Mouse (Mus musculus) forebrain, embryonic 11.5 days (tissue): ENCODE results near the gene Cyp46a1. TPM values are rescaled to one million over a fixed set of nuclear protein-coding genes. Genes with fewer than 3 reads are reported as not detected.

Source experiments
- ATAC-seq: fragments of 200-750 bp; cut with Nextera tagmentation; replicated peaks from 2 replicates; pipeline ENCODE4 v1.8.0; 2017; ENCODE audit warnings: moderate TSS enrichment; ENCODE audit not compliant: low FRiP score
- DNase-seq: peaks from one replicate; pipeline ENCODE4 v3.0.0-alpha.2; 2017; ENCODE audit warnings: low spot score
- H3K27ac ChIP-seq: fragments of 300-500 bp; sonication (generic); 2 replicates; pipeline ENCODE4 v1.5.1; 2014; ENCODE audit warnings: low read depth, low read length
- H3K27me3 ChIP-seq: fragments of 300-500 bp; sonication (generic); 2 replicates; pipeline ENCODE4 v1.6.1; 2014; ENCODE audit warnings: mild to moderate bottlenecking, low read length, mixed read lengths; ENCODE audit not compliant: control insufficient read depth, insufficient read depth
- H3K36me3 ChIP-seq: fragments of 300-500 bp; sonication (generic); 2 replicates; pipeline ENCODE4 v1.6.1; 2014; ENCODE audit warnings: mild to moderate bottlenecking, low read length, moderate library complexity, mixed read lengths; ENCODE audit not compliant: control insufficient read depth, insufficient read depth
- H3K4me1 ChIP-seq: fragments of 300-500 bp; sonication (generic); replicated peaks from 2 replicates; pipeline ENCODE4 v1.6.1; 2014; ENCODE audit warnings: low read length, mixed read lengths; ENCODE audit not compliant: control insufficient read depth, insufficient read depth
- H3K4me2 ChIP-seq: fragments of 300-500 bp; sonication (generic); 2 replicates; pipeline ENCODE4 v1.6.1; 2014; ENCODE audit warnings: low read depth, mild to moderate bottlenecking, low read length, moderate library complexity, mixed read lengths; ENCODE audit not compliant: severe bottlenecking
- H3K4me3 ChIP-seq: fragments of 300-500 bp; sonication (generic); 2 replicates; pipeline ENCODE4 v1.5.1; 2014; ENCODE audit warnings: low read depth, low read length
- H3K9ac ChIP-seq: fragments of 300-500 bp; sonication (generic); 2 replicates; pipeline ENCODE4 v1.6.1; 2014; ENCODE audit warnings: low read length
- H3K9me3 ChIP-seq: fragments of 300-500 bp; sonication (generic); 2 replicates; pipeline ENCODE4 v1.6.1; 2016; ENCODE audit warnings: low read length, mixed read lengths; ENCODE audit not compliant: control insufficient read depth
- WGBS: fragments of 180-500 bp; shearing (Covaris S2); extraction: QIAGEN DNeasy Blood & Tissue Kit; methylation state at CpG from one replicate; pipeline ENCODE4 v1.1.7; 2014; 5-methylcytosine and 5-hydroxymethylcytosine counted together
- polyA plus RNA-seq: library from polyadenylated mRNA; unstranded; fragments of >200 nt; fragmentation: Nextera tagmentation; extraction: Ambion mirVana; gene quantifications from 2 replicates; pipeline ENCODE4 v1.2.1, GENCODE M21; 2014

Cyp46a1 gene
- polyA plus RNA-seq, 1 experiment from 2014 or later, result 18.4 TPM

DNA sequence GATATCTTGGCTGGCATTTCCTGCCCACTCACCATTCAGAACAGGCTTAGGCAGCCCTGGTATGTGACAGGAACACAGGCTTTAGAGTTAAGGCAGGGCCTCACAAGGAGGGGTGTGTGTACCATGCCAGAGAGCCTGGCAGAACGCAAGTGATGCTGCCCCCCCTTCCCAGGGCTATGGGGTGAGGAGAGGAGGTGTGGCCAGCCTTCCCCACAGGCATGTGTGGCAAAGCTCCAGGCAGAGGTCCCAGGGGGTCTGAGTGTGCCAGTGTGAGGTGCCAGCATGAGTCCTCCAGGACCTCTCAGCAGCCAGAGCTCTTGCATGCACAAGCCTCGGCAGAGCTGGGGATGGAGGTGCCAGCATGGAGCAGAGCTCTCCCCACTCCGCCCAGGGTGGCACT is 39.6 kb upstream of the Cyp46a1 start:
- WGBS, result 82% methylated on average over 3 of the region's 3 CpGs
- Histone ChIP-seq H3K36me3 (no peaks in the 10 kb centered on the region), H3K27ac (no peak overlapping the region), H3K27me3 (no peaks in the 10 kb centered on the region; the same call in 1 of the 2 replicates), H3K9me3 (no peaks in the 10 kb centered on the region), H3K4me2 (no peak overlapping the region), H3K4me1 (peaks cover 1% of the 10 kb centered on the region; the same call in 1 of the 2 replicates), H3K9ac (no peak overlapping the region), H3K4me3 (no peak overlapping the region)
- DNase-seq (peak; percentile 47), ATAC-seq (no peak)

DNA sequence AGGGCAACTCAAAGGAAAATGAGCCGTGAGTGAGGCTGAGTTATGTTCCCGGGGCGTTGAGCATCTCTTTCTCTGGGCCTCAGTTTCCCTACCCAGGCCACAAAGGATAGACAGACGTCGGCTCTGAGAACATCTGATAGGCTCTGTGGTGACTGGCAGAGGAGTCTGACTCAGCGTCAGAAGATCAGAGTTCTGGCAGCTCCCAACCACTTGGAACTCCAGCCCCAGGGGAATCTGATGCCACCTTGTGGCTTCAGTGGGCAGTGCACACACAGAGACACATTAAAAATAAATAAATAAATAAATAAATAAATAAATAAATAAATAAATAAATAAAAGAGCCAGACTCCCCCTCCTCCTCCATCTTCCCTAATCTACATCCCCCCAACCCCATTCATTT is 37.1 kb upstream of the Cyp46a1 start:
- H3K9me3 ChIP-seq, result no peaks in the 10 kb centered on the region
- no peak overlapping the region for H3K9ac ChIP-seq
- H3K27ac ChIP-seq, result no peak overlapping the region
- 85% methylated on average over 6 of the region's 6 CpGs for WGBS
- no peak overlapping the region for H3K4me2 ChIP-seq
- no peak overlapping the region for H3K4me3 ChIP-seq
- peaks cover 1% of the 10 kb centered on the region; the same call in 1 of the 2 replicates for H3K4me1 ChIP-seq
- peak; percentile 53 for DNase-seq
- ATAC-seq, result no peak
- no peaks in the 10 kb centered on the region for H3K27me3 ChIP-seq
- no peaks in the 10 kb centered on the region for H3K36me3 ChIP-seq

DNA sequence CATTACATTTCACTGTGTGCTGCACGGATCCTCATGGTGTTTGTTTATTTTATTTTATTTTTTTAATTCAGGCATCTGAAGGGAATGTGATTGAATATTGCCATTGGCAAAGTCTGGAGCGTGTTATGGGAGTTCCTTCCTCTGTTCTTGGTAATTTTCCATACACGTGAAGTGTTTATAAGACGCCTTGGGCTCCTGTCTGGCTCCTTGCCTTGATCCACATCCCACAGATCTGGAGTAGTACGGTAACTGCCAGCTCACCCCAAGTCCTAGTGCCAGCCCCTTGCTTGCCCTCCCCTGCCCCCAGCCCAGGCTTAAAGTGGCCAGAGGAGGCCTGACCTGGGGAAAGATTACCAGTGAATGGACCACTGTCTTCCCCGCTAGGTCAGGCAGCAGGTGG is 33.2 kb upstream of the Cyp46a1 start:
- H3K4me2 ChIP-seq, result no peak overlapping the region
- no peak overlapping the region for H3K27ac ChIP-seq
- peaks cover 3% of the 10 kb centered on the region; the same call in 1 of the 2 replicates for H3K27me3 ChIP-seq
- no peak overlapping the region for H3K9ac ChIP-seq
- ATAC-seq (no peak), DNase-seq (no peak)
- H3K9me3 ChIP-seq, result no peaks in the 10 kb centered on the region
- WGBS, result 80% methylated on average over 6 of the region's 6 CpGs
- H3K4me3 ChIP-seq, result no peak overlapping the region
- no peaks in the 10 kb centered on the region for H3K36me3 ChIP-seq
- peaks cover 4% of the 10 kb centered on the region for H3K4me1 ChIP-seq

DNA sequence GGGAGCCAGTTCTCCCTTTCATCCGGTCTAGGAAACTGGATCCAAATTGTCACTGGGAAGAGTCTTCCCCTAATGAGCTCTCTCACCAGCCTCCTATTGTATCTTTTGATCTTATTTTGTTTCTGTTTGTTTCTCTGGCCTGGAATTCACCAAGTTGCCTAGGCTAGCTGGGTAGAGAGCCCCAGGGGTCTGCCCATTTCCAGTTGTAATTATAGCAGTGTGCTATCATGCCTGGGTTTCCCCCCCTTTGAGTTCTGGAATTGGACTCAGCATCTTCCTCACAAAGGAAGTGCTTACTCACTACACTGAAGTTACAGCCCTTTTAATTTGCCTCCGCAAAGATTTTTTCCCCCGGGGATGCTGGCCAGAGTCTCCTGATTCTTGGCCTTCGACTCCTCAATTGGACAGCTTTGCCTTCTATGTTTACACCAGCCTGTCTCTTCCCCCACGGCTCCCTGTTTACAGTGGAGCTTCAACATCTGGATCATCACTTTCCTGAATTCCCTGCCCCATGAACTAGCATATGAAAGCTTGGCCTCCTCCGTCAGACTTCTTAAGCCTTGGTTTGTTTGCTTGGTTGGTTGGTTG is 30.3 kb upstream of the Cyp46a1 start:
- peaks cover 6% of the 10 kb centered on the region for H3K4me1 ChIP-seq
- H3K9me3 ChIP-seq, result no peaks in the 10 kb centered on the region
- peaks cover 3% of the 10 kb centered on the region; the same call in 1 of the 2 replicates for H3K27me3 ChIP-seq
- H3K4me2 ChIP-seq, result no peak overlapping the region
- H3K27ac ChIP-seq, result no peak overlapping the region
- no peaks in the 10 kb centered on the region for H3K36me3 ChIP-seq
- no peak overlapping the region for H3K9ac ChIP-seq
- no peak overlapping the region for H3K4me3 ChIP-seq
- WGBS, result 46% methylated on average over 6 of the region's 6 CpGs
- DNase-seq (peak; percentile 52), ATAC-seq (no peak)

DNA sequence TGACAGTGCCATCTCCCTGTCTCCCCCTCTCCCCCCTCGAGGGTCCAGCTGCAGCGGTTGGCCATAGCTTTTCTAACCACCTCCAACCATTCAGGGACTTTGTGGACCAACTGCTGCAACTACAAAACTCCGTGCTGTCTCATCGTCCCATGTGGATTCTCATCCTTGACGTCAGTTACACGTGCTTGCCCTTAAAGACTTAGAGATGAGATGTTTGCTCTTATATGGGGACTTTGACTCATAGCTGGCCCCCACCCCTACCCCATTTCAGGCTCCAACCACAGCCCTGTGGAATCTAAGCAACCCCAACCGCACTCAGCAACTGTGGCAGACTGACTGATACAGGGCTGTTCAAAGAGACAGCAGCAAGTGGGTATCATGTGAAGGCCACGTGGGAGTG is 29.0 kb upstream of the Cyp46a1 start:
- DNase-seq (no peak), ATAC-seq (no peak)
- Histone ChIP-seq H3K9me3 (no peaks in the 10 kb centered on the region), H3K27me3 (peaks cover 3% of the 10 kb centered on the region; the same call in 1 of the 2 replicates), H3K4me1 (peaks cover 6% of the 10 kb centered on the region), H3K27ac (no peak overlapping the region), H3K36me3 (no peaks in the 10 kb centered on the region), H3K9ac (no peak overlapping the region), H3K4me3 (no peak overlapping the region), H3K4me2 (no peak overlapping the region)
- 77% methylated on average over 8 of the region's 8 CpGs for WGBS

DNA sequence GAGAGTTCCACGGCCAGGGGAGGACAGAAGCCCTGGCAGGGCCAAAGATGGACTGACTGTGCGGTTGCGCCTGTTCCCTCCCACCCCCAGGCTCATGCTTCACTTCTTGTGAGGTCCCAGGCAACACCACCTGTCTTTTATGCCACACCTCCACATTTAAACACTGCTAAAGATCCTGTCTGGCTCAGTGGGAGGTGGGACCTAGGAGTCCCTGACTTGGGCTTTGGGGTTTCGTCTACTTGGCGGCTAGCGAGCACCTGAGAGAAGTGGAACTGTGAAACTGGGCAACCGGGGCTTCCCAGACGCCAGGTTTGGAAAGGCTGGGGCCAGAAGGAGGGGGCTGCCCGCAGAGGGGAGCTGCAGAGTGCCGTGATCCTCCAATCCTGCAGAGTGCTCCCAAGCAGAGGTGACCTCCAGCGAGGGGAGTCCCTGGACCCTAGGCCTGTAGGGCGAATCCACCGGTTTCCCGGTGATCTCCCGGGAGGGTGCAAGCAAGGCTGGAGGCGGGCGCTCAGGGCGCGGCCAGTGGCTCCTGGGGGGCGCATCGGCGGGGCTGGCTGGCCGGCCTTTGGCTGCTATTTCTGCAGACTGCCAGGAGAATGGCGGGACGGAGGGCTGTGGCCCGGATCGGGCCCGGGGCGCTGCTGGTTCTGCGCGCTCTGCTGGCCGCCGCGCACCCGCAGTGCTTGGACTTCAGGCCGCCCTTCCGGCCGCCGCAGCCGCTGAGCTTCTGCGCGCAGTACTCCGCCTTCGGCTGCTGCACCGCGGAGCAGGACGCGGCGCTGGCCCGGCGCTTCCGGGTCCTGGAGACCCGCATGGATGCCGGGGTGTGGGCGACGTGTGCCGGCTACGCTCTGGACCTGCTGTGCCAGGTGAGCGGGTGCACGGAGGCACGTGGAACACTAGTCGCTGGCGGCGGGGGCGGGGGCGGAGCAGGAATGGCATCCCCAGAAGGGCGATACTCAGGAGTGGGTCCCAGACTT is 28.1 kb upstream of the Cyp46a1 start, which contains the start of gene Hhipl1:
Gene Hhipl1, plus strand, starts transcription at position 459 of the 983 bp plus-strand sequence.
- H3K9ac ChIP-seq, result peak within 1 kb of the TSS; percentile 84
- WGBS, result 4% methylated on average over 66 of the region's 67 CpGs
- no peaks in the 10 kb centered on the region for H3K36me3 ChIP-seq
- H3K27ac ChIP-seq, result no peak within 1 kb of the TSS
- H3K4me1 ChIP-seq, result peaks cover 6% of the 10 kb centered on the region
- H3K9me3 ChIP-seq, result no peaks in the 10 kb centered on the region
- H3K4me3 ChIP-seq, result peak within 1 kb of the TSS; percentile 50
- ATAC-seq (peak; percentile 67), DNase-seq (peak; percentile 75)
- peaks cover 3% of the 10 kb centered on the region; the same call in 1 of the 2 replicates for H3K27me3 ChIP-seq
- peak within 1 kb of the TSS; percentile 95 for H3K4me2 ChIP-seq

DNA sequence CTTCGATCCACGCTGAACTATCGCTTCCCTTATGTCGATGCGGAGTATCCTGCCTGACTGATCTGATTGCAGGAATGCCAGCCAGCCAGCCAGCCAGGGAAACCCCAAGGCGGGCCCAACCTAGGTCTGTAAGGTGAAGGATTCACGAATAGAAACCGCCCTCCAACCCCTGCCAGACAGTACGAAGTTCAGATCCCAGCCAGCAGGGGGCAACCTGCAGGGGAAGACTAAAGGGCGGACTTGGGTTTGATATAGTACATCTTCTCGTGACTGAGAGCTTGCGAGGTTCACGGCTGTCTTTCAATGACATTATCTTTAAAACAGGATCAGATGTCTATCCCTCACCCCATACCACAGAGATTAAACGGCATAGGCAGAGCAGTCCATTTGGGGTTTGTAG is 26.6 kb upstream of the Cyp46a1 start:
- H3K4me1 ChIP-seq, result peaks cover 6% of the 10 kb centered on the region
- H3K4me2 ChIP-seq, result no peak overlapping the region
- no peak overlapping the region for H3K4me3 ChIP-seq
- no peak overlapping the region for H3K27ac ChIP-seq
- ATAC-seq, result no peak
- no peak overlapping the region for H3K9ac ChIP-seq
- DNase-seq, result peak; percentile 81
- H3K27me3 ChIP-seq, result peaks cover 3% of the 10 kb centered on the region; the same call in 1 of the 2 replicates
- no peaks in the 10 kb centered on the region for H3K36me3 ChIP-seq
- WGBS, result 27% methylated on average over 14 of the region's 14 CpGs
- no peaks in the 10 kb centered on the region for H3K9me3 ChIP-seq

DNA sequence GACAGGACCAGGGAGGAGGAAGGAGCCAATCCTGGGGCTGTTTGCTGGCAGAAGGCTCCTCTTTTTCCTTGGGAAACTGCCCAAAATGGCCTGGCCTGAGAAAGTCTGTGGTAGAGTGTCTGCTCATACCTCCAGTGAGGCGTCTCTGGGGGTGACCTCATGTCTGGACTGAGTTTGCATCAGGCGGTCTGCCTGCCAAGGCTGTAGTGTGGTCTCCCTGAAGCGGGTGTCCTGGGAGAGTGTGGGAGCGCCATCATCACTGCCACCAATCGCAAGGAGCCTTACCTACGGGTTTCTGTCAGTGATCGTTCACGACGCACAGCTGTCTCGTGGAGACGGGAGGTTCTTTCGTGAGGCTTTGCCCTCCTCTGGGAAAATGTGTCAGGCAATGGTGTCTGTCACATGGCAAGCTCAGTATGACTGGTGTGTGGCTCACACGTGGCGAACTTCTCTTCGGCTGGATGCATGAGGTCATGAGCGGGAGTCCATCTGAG is 25.8 kb upstream of the Cyp46a1 start:
- no peaks in the 10 kb centered on the region for H3K9me3 ChIP-seq
- H3K27ac ChIP-seq, result no peak overlapping the region
- H3K9ac ChIP-seq, result no peak overlapping the region
- ATAC-seq, result no peak
- peaks cover 3% of the 10 kb centered on the region; the same call in 1 of the 2 replicates for H3K27me3 ChIP-seq
- H3K36me3 ChIP-seq, result no peaks in the 10 kb centered on the region
- no peak for DNase-seq
- H3K4me2 ChIP-seq, result no peak overlapping the region
- WGBS, result 90% methylated on average over 16 of the region's 16 CpGs
- peaks cover 6% of the 10 kb centered on the region for H3K4me1 ChIP-seq
- H3K4me3 ChIP-seq, result no peak overlapping the region
